Mouse (Mus musculus) kidney, adult 2 months (tissue): Measurements from ENCODE around the gene Rexo1. TPM values are rescaled to one million over a fixed set of nuclear protein-coding genes. Genes with fewer than 3 reads are reported as not detected.
A peak's percentile ranks its signal among the peaks of the same experiment; 100 is the strongest.

Source experiments
- DNase-seq: peaks from one replicate; pipeline ENCODE4 v3.0.0; 2021
- H3K27ac ChIP-seq: fragments of 200-500 bp; 2 replicates; pipeline ENCODE4 v1.5.1; 2012; ENCODE audit warnings: low read depth, low read length, control low read depth, inconsistent platforms; ENCODE audit not compliant: insufficient read depth
- H3K27me3 ChIP-seq: fragments of 200-500 bp; replicated peaks from 2 replicates; pipeline ENCODE4 v1.6.1; 2012; ENCODE audit warnings: mild to moderate bottlenecking, moderate library complexity, low read length, inconsistent platforms; ENCODE audit not compliant: control insufficient read depth, insufficient read depth
- H3K36me3 ChIP-seq: fragments of 200-500 bp; 2 replicates; pipeline ENCODE4 v1.6.1; 2012; ENCODE audit warnings: mild to moderate bottlenecking, moderate library complexity, low read length, inconsistent platforms; ENCODE audit not compliant: control insufficient read depth, insufficient read depth
- H3K4me1 ChIP-seq: fragments of 200-500 bp; 2 replicates; pipeline ENCODE4 v1.6.1; 2011; ENCODE audit warnings: low read length; ENCODE audit not compliant: control insufficient read depth, insufficient read depth
- H3K4me3 ChIP-seq: fragments of 200-500 bp; 2 replicates; pipeline ENCODE4 v1.5.1; 2011; ENCODE audit warnings: mild to moderate bottlenecking, low read depth, low read length, control low read depth; ENCODE audit not compliant: insufficient read depth
- CTCF ChIP-seq: fragments of 200-500 bp; conservative IDR thresholded peaks from 2 replicates; pipeline ENCODE4 v1.5.1; 2011; ENCODE audit warnings: low read depth, mild to moderate bottlenecking, control low read depth, low read length, moderate library complexity, mixed read lengths; ENCODE audit not compliant: insufficient read depth, insufficient read length
- POLR2A ChIP-seq: fragments of 200-500 bp; IDR thresholded peaks from one replicate; pipeline ENCODE4 v1.6.1; 2011; ENCODE audit warnings: low read depth, low read length, control low read depth
- WGBS: fragments of 180-500 bp; shearing (Covaris S2); methylation state at CpG from one replicate; pipeline ENCODE4 v1.1.7; 2018; 5-methylcytosine and 5-hydroxymethylcytosine counted together
- polyA plus RNA-seq: library from polyadenylated mRNA; depleted of rRNA; stranded (reverse); fragments of >200 nt; gene quantifications from 2 replicates; pipeline ENCODE4 v1.2.3, GENCODE M21; 2012; rRNA removed

Gene Rexo1
- polyA plus RNA-seq, result 28.7 and 37.9 TPM in 2 replicates

- H3K4me3 ChIP-seq, result peak within 1 kb of the TSS; percentile 90
- H3K4me1 ChIP-seq, result peaks cover 35% of the 10 kb centered on the region
- peak; percentile 97 for DNase-seq
- WGBS, result under 1% methylated on average over 72 of the region's 72 CpGs
- peak; percentile 79 for TF ChIP-seq CTCF
- TF ChIP-seq POLR2A, result no peak
- H3K27ac ChIP-seq, result peak within 1 kb of the TSS; percentile 98
- no peaks in the 10 kb centered on the region for H3K36me3 ChIP-seq
- H3K27me3 ChIP-seq, result no peaks in the 10 kb centered on the region
Measured at GRCm38 (mm10) chr10:80561116-80561944, at the start of gene Rexo1. TSS of gene Rexo1 (minus strand) at chr10:80561560.

DNA sequence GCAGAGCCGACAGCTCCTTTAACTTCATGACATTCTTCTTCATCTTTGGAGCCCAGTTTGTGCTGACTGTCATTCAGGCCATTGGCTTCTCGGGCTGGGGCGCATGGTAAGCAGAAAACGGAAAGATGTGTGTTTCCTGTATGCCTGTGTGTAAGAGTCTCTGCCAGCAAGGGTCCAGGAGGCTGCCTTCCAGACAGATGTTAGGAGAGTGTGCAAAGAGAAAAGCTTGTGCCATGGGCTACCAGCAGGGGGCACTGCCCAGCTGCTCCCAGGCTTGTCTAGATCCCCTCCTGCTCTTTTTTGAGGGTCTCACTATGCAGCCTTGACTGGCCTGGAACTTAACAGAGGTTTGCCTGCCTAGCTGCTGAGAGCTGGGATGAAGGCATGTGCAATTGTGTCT, 49.7 kb upstream of the Rexo1 start:
- no peaks in the 10 kb centered on the region for H3K27me3 ChIP-seq
- peak; percentile 60 for DNase-seq
- TF ChIP-seq CTCF (peak; percentile 80), POLR2A (no peak)
- WGBS, result 46% methylated on average over 4 of the region's 4 CpGs
- H3K27ac ChIP-seq, result no peak overlapping the region
- H3K4me3 ChIP-seq, result no peak overlapping the region
- no peaks in the 10 kb centered on the region for H3K36me3 ChIP-seq
- H3K4me1 ChIP-seq, result no peaks in the 10 kb centered on the region

- no peak overlapping the region for H3K27ac ChIP-seq
- no peak overlapping the region for H3K4me3 ChIP-seq
- no peaks in the 10 kb centered on the region for H3K27me3 ChIP-seq
- no peak for DNase-seq
- no peaks in the 10 kb centered on the region for H3K4me1 ChIP-seq
- no peak for TF ChIP-seq CTCF
- 92% methylated on average over 9 of the region's 9 CpGs for WGBS
- H3K36me3 ChIP-seq, result no peaks in the 10 kb centered on the region
Measured at GRCm38 (mm10) chr10:80610116-80610785, 48.9 kb upstream of the Rexo1 start.

DNA sequence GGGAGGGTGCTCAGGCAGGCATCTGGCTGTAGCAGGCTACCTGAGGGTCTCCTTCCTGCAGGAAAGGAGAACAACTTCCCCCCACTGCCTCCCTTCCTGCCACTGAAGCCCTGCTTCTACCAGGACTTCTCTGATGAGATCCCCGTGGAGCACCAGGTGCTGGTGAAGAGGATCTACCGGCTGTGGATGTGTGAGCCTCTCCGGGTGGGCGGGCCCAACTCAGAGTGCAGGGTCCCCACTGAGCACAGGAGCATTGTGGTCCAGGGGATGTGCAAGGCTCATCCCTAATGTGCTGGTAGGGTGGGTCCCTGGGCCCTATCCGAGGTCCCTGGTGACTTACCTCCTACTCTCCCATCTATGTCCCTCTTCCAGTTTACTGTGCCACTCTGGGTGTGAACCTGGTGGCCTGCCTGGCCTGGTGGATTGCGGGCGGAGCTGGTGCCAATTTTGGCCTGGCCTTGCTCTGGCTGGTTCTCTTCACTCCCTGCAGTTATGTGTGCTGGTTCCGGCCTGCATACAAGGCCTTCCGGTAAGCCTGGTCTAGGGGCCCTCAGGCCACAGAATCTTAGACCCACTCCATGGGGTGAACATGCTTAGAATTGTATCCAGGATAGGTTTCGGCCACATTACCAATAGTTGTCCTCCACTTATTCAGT, 48.0 kb upstream of the Rexo1 start:
- no peak overlapping the region for H3K27ac ChIP-seq
- H3K4me1 ChIP-seq, result no peaks in the 10 kb centered on the region
- H3K27me3 ChIP-seq, result no peaks in the 10 kb centered on the region
- no peaks in the 10 kb centered on the region for H3K36me3 ChIP-seq
- DNase-seq, result no peak
- TF ChIP-seq CTCF (no peak), POLR2A (no peak)
- 87% methylated on average over 10 of the region's 10 CpGs for WGBS
- no peak overlapping the region for H3K4me3 ChIP-seq

- no peak overlapping the region for H3K4me3 ChIP-seq
- peaks cover 3% of the 10 kb centered on the region; the same call in 1 of the 2 replicates for H3K4me1 ChIP-seq
- no peak for DNase-seq
- TF ChIP-seq POLR2A, result no peak
- TF ChIP-seq CTCF, result no peak
- no peaks in the 10 kb centered on the region for H3K27me3 ChIP-seq
- H3K27ac ChIP-seq, result no peak overlapping the region
- H3K36me3 ChIP-seq, result no peaks in the 10 kb centered on the region
- WGBS, result 92% methylated on average over 3 of the region's 3 CpGs
Measured at GRCm38 (mm10) chr10:80608435-80608834, 47.1 kb upstream of the Rexo1 start.

DNA sequence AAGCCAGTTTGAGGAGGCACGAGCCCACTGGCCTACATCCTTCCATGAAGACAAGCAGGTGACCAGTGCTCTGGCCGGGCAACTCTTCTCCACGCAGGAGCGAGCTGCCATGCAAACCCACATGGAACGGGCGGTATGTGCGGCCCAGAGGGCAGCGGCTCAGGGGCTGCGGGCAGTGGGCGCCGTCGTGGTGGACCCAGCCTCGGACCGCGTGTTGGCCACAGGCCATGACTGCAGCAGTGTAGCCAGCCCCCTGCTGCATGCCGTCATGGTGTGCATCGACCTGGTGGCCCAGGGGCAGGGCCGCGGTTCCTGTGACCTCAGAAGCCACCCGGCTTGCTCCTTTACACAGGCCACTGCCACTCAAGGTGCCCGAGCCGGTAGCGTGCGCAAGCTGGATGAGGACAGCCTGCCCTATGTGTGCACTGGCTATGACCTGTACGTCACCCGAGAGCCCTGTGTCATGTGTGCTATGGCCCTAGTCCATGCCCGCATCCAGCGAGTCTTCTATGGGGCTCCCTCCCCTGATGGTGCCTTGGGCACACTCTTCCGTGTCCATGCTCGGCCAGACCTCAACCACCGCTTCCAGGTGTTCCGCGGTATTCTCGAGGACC, 45.5 kb upstream of the Rexo1 start:
- H3K4me1 ChIP-seq, result peaks cover 8% of the 10 kb centered on the region
- no peaks in the 10 kb centered on the region for H3K36me3 ChIP-seq
- no peak overlapping the region for H3K27ac ChIP-seq
- no peak for TF ChIP-seq CTCF
- no peak for TF ChIP-seq POLR2A
- H3K4me3 ChIP-seq, result no peak overlapping the region
- no peak for DNase-seq
- no peaks in the 10 kb centered on the region for H3K27me3 ChIP-seq
- WGBS, result 90% methylated on average over 34 of the region's 34 CpGs
